Mouse (Mus musculus) thymus, postnatal 0 days (tissue): ENCODE results near the gene Calr3. TPM values are rescaled to one million over a fixed set of nuclear protein-coding genes. Genes with fewer than 3 reads are reported as not detected.

ENCODE experiments used
- microRNA-seq: library from miRNA; unstranded; fragments of <30 nt; microRNA quantifications from one replicate; pipeline ENCODE4, GENCODE M21; 2016; ENCODE audit warnings: borderline number of aligned reads
- polyA plus RNA-seq: library from polyadenylated mRNA; unstranded; fragments of >200 nt; fragmentation: Nextera tagmentation; extraction: Ambion mirVana; gene quantifications from 2 replicates; pipeline ENCODE4 v1.2.1, GENCODE M21; 2015

Gene Calr3
- polyA plus RNA-seq, 1 experiment from 2014 or later, result 1.4 TPM

Small RNA genes within 50 kb of the gene (microRNA-seq; reads per million reads assigned to microRNA genes)
- 1.2 reads per million for gene Mir7068

Other genes with a start within 250 kb of the Calr3 start
- gene Cib3, start 231.0 kb downstream of the Calr3 start, polyA plus RNA-seq, result 0.44 and 0.67 TPM in 2 replicates
- not detected in 2 replicates for gene Gm11034, start 230.2 kb downstream of the Calr3 start, polyA plus RNA-seq
- 69.3 and 75.9 TPM in 2 replicates for gene Fam32a, start 224.1 kb downstream of the Calr3 start, polyA plus RNA-seq
- gene Ap1m1, start 203.9 kb downstream of the Calr3 start, polyA plus RNA-seq, result 133 and 135 TPM in 2 replicates
- 32.8 and 33.9 TPM in 2 replicates for gene Gm10282, start 138.6 kb downstream of the Calr3 start, polyA plus RNA-seq
- gene Klf2, start 124.8 kb downstream of the Calr3 start, polyA plus RNA-seq, result 16.8 and 21.4 TPM in 2 replicates
- gene Eps15l1, start 22.4 kb downstream of the Calr3 start, polyA plus RNA-seq, result 35.3 and 35.9 TPM in 2 replicates
- gene 1700030K09Rik, start within 50 bp of the Calr3 start, polyA plus RNA-seq, result 8.0 and 8.4 TPM in 2 replicates
- 36.7 and 41.3 TPM in 2 replicates for gene Cherp, start 31.4 kb upstream of the Calr3 start, polyA plus RNA-seq
- gene Slc35e1, start 48.7 kb upstream of the Calr3 start, polyA plus RNA-seq, result 11.9 and 13.8 TPM in 2 replicates
- 12.7 and 15.1 TPM in 2 replicates for gene Med26, start 104.4 kb upstream of the Calr3 start, polyA plus RNA-seq
- 84.4 and 90.1 TPM in 2 replicates for gene Smim7, start 127.2 kb upstream of the Calr3 start, polyA plus RNA-seq
- 9.7 and 10.6 TPM in 2 replicates for gene Tmem38a, start 128.2 kb upstream of the Calr3 start, polyA plus RNA-seq
- gene Nwd1, start 202.8 kb upstream of the Calr3 start, polyA plus RNA-seq, result 2.3 and 3.1 TPM in 2 replicates